Mouse (Mus musculus): ENCODE data around the gene Zbtb43.

Gene Zbtb43

DNA sequence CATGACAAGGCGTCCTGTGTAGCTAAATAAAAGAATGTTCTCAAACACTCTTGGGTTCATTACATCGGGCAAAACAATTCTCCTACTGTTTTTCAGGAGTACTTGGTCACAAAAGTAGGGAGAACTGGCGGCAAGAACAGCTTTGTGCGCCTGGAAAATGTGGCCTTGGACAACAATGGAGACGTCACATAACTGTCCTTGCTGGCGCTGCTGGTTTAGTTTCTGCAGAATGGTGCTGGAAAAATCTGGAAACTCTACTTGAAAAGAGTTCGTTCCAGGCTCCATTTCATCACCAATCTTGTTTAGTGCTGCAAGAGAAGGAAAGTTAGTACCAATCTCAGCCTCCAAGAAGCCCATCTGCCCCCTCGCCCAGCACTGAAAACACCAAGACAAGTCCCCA is 13.5 kb downstream of the Zbtb43 start:
- no peak for DNase-seq (ENCODE audit: low spot score in 2 of 2)

DNA sequence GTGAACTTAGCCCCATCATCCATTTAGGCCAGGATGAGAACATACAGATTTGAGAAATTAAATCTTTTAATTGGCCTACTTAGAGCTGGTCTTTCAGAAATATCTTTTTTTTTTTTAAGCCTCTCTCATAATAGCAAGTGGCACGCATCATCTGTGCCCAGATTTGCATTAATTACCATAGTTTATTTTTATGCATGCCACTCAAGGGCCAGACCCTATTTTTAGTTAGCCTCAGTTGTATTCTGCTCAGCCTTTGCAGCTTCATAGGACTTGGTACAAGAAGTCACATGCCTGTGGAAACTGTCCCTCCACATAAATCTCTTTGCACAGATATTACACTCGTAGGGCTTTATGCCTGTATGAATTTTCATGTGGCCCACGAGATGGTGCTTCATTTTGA is 14.9 kb downstream of the Zbtb43 start:
- DNase-seq (ENCODE audit: low spot score in 2 of 2), result peak in 1 of 2 experiments; percentile 36

GRCm38 (mm10) chr2:33452721-33453120 is 15.6 kb downstream of the Zbtb43 start:
- no peak for DNase-seq (ENCODE audit: low spot score in 2 of 2)

DNA sequence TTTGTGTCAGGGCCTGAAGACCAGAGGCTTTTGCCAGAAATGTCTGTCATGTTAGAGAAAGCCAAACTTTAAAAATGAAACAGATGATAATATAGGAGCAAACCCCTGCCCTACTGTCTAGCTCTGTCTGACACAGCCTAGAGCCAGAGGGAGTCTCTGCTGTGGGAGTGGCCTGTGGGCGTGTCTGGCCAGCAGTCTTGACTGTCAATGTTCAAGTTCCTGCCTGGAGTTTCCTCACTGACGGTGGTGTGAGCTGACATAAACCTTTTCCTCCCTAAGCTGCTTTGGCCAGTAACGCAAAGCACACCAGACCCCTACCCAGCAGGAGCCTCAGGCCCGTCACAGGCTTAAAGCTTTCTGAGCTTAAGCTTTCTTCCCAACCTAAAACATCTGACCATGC is 16.2 kb downstream of the Zbtb43 start:
- DNase-seq (ENCODE audit: low spot score in 2 of 2), result peak in 1 of 2 experiments; percentile 39

DNA sequence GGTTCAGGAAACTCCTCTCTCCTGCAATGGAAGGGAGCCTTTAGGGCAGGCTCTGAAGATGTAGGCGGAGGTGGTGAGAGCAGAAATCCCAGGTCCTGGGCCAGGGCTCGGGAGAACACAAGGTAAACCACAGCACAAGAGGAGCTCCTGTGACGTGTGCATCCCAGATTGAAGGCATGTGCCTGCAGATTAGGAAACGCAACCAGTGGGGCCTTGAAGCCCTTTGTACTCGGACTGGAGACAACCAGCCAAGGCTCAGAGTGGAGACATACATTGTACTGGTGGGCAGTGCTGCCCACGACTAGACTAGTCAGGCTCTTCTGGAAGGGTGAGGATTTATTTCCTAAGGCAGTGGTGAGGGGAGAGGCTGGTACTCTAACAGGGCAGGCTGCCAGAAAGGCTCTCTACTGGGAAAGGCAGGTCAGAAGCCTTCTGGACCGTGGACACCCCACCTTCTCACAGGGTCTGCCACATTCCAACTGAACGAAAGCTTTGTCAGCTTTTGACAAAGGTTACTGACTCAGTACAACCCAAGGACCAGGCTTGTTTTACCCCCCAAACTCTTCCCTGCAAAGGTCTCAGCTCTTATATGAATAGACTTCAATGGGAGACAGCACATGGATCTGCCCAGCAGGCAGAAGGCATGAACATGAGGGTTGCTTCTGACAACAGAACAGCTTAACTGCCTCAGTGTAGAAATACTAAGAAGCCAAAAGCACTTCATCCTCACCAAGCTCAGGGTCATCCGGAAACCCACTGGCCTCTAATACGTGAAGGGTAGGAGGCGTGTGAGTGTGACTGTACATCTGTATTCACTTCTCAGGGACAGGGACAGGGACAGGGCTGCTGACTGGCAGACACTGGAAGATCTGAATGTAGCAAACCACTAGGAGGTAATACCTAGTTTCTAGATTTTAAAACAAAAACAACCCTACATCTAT is 17.1 kb downstream of the Zbtb43 start:
- DNase-seq (ENCODE audit: low spot score in 2 of 2), result peak in 1 of 2 experiments; percentile 20

- peak in 1 of 2 experiments; percentile 44 for DNase-seq (ENCODE audit: low spot score in 2 of 2)
These were observed 19.1 kb downstream of the Zbtb43 start for GRCm38 (mm10) chr2:33449119-33449873.

DNA sequence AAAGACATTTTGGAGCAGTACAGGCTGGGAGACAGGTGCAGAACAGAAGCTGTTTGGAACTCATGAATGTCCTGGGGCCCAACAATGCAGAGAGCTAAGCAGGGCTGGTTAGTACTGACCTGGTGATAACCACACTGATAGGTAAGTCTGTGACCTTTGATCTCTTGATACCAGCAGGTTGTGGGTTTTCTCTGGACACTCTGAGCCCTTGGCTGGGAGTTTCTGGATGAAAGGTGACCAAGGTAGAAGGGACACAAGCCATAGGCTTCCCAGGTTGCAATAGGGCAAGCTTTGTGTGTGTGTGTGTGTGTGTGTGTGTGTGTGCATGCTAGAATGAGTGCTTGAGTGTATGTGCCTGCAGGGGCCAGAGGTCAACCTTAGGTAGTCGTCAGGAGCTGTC is 21.6 kb downstream of the Zbtb43 start:
- no peak for DNase-seq (ENCODE audit: low spot score in 2 of 2)

DNA sequence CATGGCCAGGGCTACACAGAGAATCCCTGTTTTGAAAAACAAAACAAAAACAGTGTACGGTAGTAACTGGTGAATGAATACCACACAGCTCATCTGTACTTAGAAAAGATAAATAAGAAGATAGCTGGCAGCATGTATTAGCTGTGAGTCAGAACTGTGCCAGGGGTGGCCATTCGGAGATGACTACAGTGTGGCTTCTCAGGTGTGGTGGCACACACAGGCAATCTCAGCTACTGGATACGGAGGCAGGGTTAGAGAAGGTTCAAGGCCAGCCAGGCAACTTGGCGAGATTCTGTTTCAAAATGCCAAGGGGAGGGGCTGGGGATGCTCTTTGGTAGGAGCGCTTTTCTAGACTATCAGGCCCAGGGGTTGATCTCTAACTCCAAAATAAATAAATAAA is 22.6 kb downstream of the Zbtb43 start:
- DNase-seq (ENCODE audit: low spot score in 2 of 2), result no peak

DNA sequence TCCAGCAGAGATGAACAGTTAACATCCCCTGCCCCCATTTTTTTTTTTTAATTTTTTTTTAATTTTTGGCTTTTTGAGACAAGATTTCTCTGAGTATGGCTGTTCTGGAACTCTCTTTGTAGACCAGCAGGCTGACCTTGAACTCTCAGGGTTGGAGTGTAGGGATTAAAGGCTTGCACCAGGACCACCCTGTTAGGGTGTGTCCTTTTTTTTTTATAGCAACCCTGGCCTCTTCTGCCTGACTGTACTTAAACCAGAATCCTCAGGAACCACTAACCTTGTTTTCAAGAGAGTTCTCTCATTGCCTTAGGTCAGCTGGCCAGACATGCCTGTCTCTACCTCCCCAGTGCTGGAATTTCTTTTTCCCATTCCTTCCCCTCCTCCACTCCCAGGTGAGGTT is 23.5 kb downstream of the Zbtb43 start:
- DNase-seq (ENCODE audit: low spot score in 2 of 2), result no peak

DNA sequence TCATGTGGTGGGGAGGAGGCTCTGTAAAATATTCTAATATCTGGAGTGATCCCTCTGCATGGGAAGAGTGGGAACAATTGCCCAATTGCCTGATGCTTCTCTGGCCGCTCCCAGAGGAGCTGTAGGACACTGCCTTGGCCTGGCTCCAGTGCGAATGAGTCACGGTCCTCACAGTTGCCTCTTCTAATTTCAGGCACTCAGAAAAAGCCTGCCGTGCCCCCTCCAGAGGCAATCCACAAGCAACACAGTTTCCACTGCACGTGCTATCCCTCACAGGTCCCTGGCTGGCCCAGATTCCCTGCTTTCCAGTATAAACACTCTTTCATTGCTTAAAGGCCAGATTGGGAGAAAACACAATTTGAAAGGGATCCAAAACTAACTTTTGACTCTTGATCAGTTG is 24.0 kb downstream of the Zbtb43 start:
- peak; percentile 87 to 91 for DNase-seq (ENCODE audit: low spot score in 2 of 2)

DNA sequence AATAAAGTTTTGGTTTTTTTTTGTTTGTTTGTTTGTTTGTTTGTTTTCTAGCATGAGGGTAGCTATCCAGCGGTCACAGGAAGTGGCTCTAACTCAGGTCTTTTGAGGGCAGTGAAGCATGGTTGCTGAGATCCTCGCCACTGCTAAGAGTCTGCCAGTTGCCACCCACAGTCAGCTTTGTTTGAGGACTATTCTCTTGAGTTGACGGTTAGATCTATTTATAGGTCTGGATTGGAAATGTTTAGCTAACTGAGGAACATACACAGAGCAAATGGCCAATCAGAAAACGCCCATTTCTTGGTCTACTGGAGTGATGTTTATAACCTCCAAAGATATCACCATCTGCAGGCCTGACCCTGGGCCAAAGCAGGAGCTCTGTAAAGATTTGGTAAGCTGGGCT is 25.7 kb downstream of the Zbtb43 start:
- DNase-seq (ENCODE audit: low spot score in 2 of 2), result no peak

GRCm38 (mm10) chr2:33440893-33441292 is 27.5 kb downstream of the Zbtb43 start:
- DNase-seq (ENCODE audit: low spot score in 2 of 2), result peak; percentile 66 to 71

DNA sequence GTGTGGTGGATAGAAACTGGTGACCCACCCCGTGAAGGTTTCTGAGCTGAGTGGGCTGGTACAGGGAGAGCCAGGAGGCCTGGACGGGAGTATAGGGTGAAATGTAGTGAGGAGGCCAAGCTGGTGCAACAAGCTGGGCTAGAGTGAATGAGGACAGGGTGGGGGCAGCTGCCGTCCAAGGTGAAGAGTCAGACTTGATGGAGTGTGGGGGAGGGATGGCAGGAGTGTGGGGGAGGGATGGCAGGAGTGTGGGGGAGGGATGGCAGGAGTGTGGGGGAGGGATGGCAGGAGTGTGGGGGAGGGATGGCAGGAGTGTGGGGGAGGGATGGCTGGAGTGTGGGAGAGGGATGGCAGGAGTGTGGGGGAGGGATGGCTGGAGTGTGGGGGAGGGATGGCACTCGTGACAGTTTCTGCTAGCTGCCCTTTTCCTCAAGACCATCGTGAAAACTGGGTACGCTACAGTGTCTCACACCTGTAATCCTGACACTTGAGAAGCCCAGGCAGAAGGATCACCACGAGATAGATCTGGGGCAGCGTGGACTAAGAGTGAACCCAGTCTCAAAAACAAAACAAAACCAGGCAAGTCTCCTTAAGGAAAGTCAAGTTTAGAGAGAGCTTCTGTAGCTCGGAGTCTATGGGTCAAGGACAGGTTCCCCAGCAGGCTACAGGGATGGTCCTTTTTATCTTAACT is 28.2 kb downstream of the Zbtb43 start:
- no peak for DNase-seq (ENCODE audit: low spot score in 2 of 2)

DNA sequence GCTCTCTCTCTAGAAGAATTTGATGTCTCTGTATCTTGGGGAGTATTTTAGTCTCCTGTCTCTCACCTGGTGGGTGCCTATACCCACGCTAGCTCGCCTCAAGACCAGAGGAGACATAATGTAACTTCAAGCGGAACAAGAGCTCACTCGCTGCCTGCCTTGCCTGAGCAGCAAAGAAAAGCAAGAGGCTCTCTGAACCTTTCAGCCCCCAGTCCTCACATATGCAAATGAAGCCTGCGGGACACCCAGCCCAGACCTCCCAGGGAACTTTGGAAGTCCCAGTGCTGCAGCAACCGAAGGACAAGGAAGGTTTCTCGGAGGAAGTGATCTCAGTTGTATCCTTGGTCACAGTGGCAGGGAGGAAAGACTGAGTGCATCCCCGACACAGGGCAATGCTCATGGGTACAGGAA is 28.9 kb downstream of the Zbtb43 start:
- DNase-seq (ENCODE audit: low spot score in 2 of 2), result peak in 1 of 2 experiments; percentile 43

- no peak for DNase-seq (ENCODE audit: low spot score in 2 of 2)
These were observed 30.0 kb downstream of the Zbtb43 start for GRCm38 (mm10) chr2:33438377-33438776.

GRCm38 (mm10) chr2:33437184-33437583 is 31.2 kb downstream of the Zbtb43 start:
- DNase-seq (ENCODE audit: low spot score in 2 of 2), result no peak

- no peak for DNase-seq (ENCODE audit: low spot score in 2 of 2)
These were observed 32.3 kb downstream of the Zbtb43 start for GRCm38 (mm10) chr2:33436035-33436580.

- no peak for DNase-seq (ENCODE audit: low spot score in 2 of 2)
These were observed 33.2 kb downstream of the Zbtb43 start for GRCm38 (mm10) chr2:33435036-33435650.

DNA sequence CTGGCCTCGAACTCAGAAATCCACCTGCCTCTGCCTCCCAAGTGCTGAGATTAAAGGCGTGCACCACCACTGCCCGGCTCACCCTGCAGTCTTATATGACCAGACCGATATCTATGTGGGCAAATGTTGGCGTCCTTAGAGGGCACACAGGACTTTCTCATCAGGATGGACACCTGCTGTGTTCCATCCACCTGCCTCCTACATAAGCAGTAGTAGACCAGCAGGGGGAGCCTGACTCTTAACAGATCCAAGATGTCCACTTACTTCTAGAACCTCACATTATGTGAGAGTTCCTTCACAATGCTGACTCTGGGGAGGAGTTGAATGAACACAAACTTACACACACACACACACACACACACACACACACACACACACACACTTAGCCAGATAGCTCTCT is 35.5 kb downstream of the Zbtb43 start:
- peak; percentile 68 to 70 for DNase-seq (ENCODE audit: low spot score in 2 of 2)

DNA sequence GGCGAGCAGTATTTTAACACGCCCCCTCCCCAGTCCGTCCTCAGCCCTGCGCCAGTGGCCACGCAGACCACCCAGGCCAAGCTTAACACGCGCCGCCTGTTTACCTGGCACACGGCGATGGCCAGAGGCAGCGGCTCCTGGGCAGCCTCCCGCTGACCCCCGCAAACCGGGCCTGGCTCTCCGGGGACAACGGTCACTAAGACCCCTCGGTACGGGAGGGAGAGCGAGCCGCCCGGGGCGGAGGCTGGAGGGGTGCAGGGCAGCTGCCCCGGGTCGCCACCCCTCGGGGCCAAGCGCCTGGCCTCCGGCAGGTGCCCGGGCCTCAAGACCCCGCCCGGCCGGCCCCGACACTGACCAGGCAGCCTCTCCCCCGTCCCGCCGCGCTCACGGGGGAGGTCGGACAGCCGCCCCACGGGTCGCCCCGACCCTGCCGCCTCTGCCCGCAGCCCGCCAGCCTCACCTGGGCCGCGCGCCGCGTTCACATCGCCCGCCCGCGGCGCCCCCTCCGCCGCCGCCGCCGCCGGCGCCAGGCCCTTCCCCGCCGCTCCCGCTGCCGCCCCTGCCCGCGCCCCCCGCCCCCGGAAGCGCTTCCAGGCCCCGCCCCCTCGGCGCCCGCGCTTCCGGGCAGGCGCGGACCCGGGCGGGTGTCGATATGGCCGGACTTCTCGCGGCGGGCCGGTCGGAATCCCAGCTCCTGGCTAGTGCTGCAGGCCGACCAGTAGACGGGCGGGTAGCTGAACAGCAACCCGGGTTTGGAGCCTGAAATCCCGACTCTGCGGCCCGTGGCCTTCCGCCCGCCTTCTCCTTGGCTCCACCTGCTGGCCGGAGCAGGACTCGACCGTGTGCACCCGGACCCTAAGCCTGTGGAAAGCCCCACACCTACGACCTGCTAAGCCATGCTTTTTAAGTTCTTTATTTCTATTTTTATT is 37.3 kb downstream of the Zbtb43 start, which contains the start of gene Zbtb34:
Gene Zbtb34, minus strand, starts transcription at position 554 of the 929 bp plus-strand sequence.
- DNase-seq (ENCODE audit: low spot score in 2 of 2), result peak in 1 of 2 experiments; percentile 62

Data from right cerebral cortex, adult 2 months (tissue).